8 mouse cellular contexts compared by ENCODE assay signal in genomic region chr4:120952163-120952562, GRCm38 (mm10). TPM values are rescaled to one million over a fixed set of nuclear protein-coding genes. Genes with fewer than 3 reads are reported as not detected.
DNase-seq lines count a peak whose midpoint lies in the region; ATAC-seq and TF ChIP-seq lines count a peak whose summit lies in the region.

No protein-coding gene starts in this region.

- H3K27ac ChIP-seq in heart, adult 2 months: peak overlapping the region; percentile 92
- peak overlapping the region; percentile 88 for H3K27ac ChIP-seq in liver, embryonic 13.5 days
- H3K27ac ChIP-seq in neural tube, embryonic 15.5 days (replicated peaks): peak overlapping the region; percentile 86

- peak overlapping the region; percentile 82 for H3K4me3 ChIP-seq in heart, adult 2 months
- H3K4me3 ChIP-seq in liver, embryonic 13.5 days (replicated peaks): peak overlapping the region; percentile 84
- peak overlapping the region; percentile 68 for H3K4me3 ChIP-seq in neural tube, embryonic 15.5 days (replicated peaks)

- peak overlapping the region; percentile 98 for H3K4me2 ChIP-seq in liver, embryonic 13.5 days
- peak overlapping the region; percentile 75 for H3K4me2 ChIP-seq in neural tube, embryonic 15.5 days

- peak in 1 of 2 experiments; percentile 16 for DNase-seq in heart, adult 2 months
- DNase-seq in heart, postnatal 25 days (ENCODE audit: low spot score): no peak
- peak; percentile 7 for DNase-seq in MN1 (ENCODE audit: low spot score)
- DNase-seq in liver, embryonic 13.5 days: no peak
- DNase-seq in gastrocnemius, postnatal 10 days: no peak
- no peak for DNase-seq in testis, postnatal 14 days (ENCODE audit: low spot score)

- WGBS in heart, adult 2 months: 15% methylated on average over 6 of the region's 6 CpGs
- WGBS in liver, embryonic 13.5 days (ENCODE audit: insufficient replicate concordance): 6% methylated on average over 6 of the region's 6 CpGs
- 49% methylated on average over 6 of the region's 6 CpGs for WGBS in neural tube, embryonic 15.5 days

- no peak for TF ChIP-seq EP300 in heart, adult 2 months (IDR thresholded peaks at IDR 0.05; ENCODE audit: insufficient read depth, low read depth, low read length)

- H3K36me3 ChIP-seq in heart, adult 2 months (ENCODE audit: control insufficient read depth, insufficient read depth, low read length): no peaks in the 10 kb centered on the region; the same call in 1 of the 2 replicates
- peaks cover 4% of the 10 kb centered on the region for H3K36me3 ChIP-seq in liver, embryonic 13.5 days
- H3K36me3 ChIP-seq in neural tube, embryonic 15.5 days: no peaks in the 10 kb centered on the region

- H3K4me1 ChIP-seq in heart, adult 2 months (ENCODE audit: control insufficient read depth, insufficient read depth, low read length): peaks cover 1% of the 10 kb centered on the region
- peaks cover 42% of the 10 kb centered on the region for H3K4me1 ChIP-seq in liver, embryonic 13.5 days (replicated peaks)
- peaks cover 11% of the 10 kb centered on the region for H3K4me1 ChIP-seq in neural tube, embryonic 15.5 days

- TF ChIP-seq CTCF in heart, adult 2 months (IDR thresholded peaks at IDR 0.05): no peak

- intact Hi-C loops in heart, adult 2 months (cut with DNase I): no loop called here
- intact Hi-C loops in heart, postnatal 25 days (cut with DNase I): no loop called here

- H3K9me3 ChIP-seq in liver, embryonic 13.5 days (replicated peaks): no peaks in the 10 kb centered on the region
- H3K9me3 ChIP-seq in neural tube, embryonic 15.5 days (replicated peaks): no peaks in the 10 kb centered on the region

- H3K79me2 ChIP-seq in heart, adult 2 months (replicated peaks; ENCODE audit: control insufficient read depth, insufficient read depth, low read length): no peaks in the 10 kb centered on the region; the same call in 1 of the 2 replicates

- peak; percentile 65 for ATAC-seq in granulocyte monocyte progenitor cell, adult 5-6 weeks (replicated peaks; ENCODE audit: poor library complexity, severe bottlenecking)
- no peak for ATAC-seq in liver, embryonic 13.5 days (ENCODE audit: low read depth)
- peak; percentile 15; the same call in 1 of the 2 replicates for ATAC-seq in neural tube, embryonic 15.5 days (ENCODE audit: low FRiP score)

- H3K27me3 ChIP-seq in heart, adult 2 months (ENCODE audit: control insufficient read depth, insufficient read depth, low read length): no peaks in the 10 kb centered on the region
- H3K27me3 ChIP-seq in liver, embryonic 13.5 days: no peaks in the 10 kb centered on the region
- H3K27me3 ChIP-seq in neural tube, embryonic 15.5 days (replicated peaks): no peaks in the 10 kb centered on the region

- no peak for TF ChIP-seq POLR2A in heart, adult 2 months (IDR thresholded peaks at IDR 0.05; ENCODE audit: insufficient read depth, low read depth, low read length)

- H3K9ac ChIP-seq in heart, adult 2 months (ENCODE audit: low read depth, low read length): peak overlapping the region; percentile 68
- H3K9ac ChIP-seq in liver, embryonic 13.5 days: peak overlapping the region; percentile 88
- peak overlapping the region; percentile 67 for H3K9ac ChIP-seq in neural tube, embryonic 15.5 days (replicated peaks)

RNA-seq across cellular contexts. Expression of gene Zfp69, which starts 0.7 kb away (rescaled TPM):
- 1 to 10 TPM in 1 of 2 experiments, under 1 TPM in 1; 0.82 to 1.1 TPM for total RNA-seq in heart, adult 2 months (2021)
- 1.0 and 1.3 TPM in 2 replicates for polyA plus RNA-seq in heart, adult 2 months (2012; rRNA removed)
- total RNA-seq in heart, postnatal 25 days (2021): 1 to 10 TPM in 1 of 2 experiments, under 1 TPM in 1; 0.95 to 1.2 TPM
- 0.66 and 1.1 TPM in 2 replicates for total RNA-seq in granulocyte monocyte progenitor cell, adult 5-6 weeks (2014; fragmentation: Nextera tagmentation)
- 0.43 and 0.77 TPM in 2 replicates for total RNA-seq in granulocyte monocyte progenitor cell, adult 5-6 weeks (2017)
- polyA plus RNA-seq in liver, embryonic 13.5 days (2015; fragmentation: Nextera tagmentation; extraction: Ambion mirVana): 1.8 and 2.0 TPM in 2 replicates
- 6.5 and 6.8 TPM in 2 replicates for polyA plus RNA-seq in neural tube, embryonic 15.5 days (2015; fragmentation: Nextera tagmentation; extraction: Ambion mirVana)
- 1 to 10 TPM; 2.0 to 2.7 TPM for total RNA-seq in gastrocnemius, postnatal 10 days (2021)

RNA-seq across cellular contexts. Expression of gene Exo5, which starts 27.3 kb away (rescaled TPM):
- total RNA-seq in heart, adult 2 months (2021): 1 to 10 TPM; 1.8 to 3.0 TPM
- 1.6 and 2.3 TPM in 2 replicates for polyA plus RNA-seq in heart, adult 2 months (2012; rRNA removed)
- 1 to 10 TPM; 3.9 to 4.4 TPM for total RNA-seq in heart, postnatal 25 days (2021)
- 15.4 and 17.6 TPM in 2 replicates for total RNA-seq in granulocyte monocyte progenitor cell, adult 5-6 weeks (2014; fragmentation: Nextera tagmentation)
- total RNA-seq in granulocyte monocyte progenitor cell, adult 5-6 weeks (2017): 16.4 and 18.1 TPM in 2 replicates
- polyA plus RNA-seq in liver, embryonic 13.5 days (2015; fragmentation: Nextera tagmentation; extraction: Ambion mirVana): 8.0 and 9.7 TPM in 2 replicates
- 27.3 and 29.8 TPM in 2 replicates for polyA plus RNA-seq in neural tube, embryonic 15.5 days (2015; fragmentation: Nextera tagmentation; extraction: Ambion mirVana)
- total RNA-seq in gastrocnemius, postnatal 10 days (2021): 1 to 10 TPM; 3.9 to 6.5 TPM
